Mouse (Mus musculus) C3H10T1/2 (cell line): ENCODE measurements around the gene Crtac1. TPM values are rescaled to one million over a fixed set of nuclear protein-coding genes. Genes with fewer than 3 reads are reported as not detected.

Experiments
- polyA plus RNA-seq, 2 experiments: library from polyadenylated mRNA; unstranded; fragments of >200 nt; fragmentation: generic; extraction: Trizol; gene quantifications; one replicate each; pipeline ENCODE4 v1.2.1; 2012; ENCODE audit warnings: missing spikeins in 2 of 2

The Crtac1 gene
- not detected for polyA plus RNA-seq

GRCm38 (mm10) chr19:42431485-42432190, at the start of gene Crtac1:
Crtac1 (minus strand) TSS chr19:42431783.

GRCm38 (mm10) chr19:42247519-42247918, 184.1 kb downstream of the Crtac1 start, which contains the start of gene Golga7b:
Golga7b (plus strand) TSS chr19:42247574.

Other genes with a start within 250 kb of the Crtac1 start
- under 1 TPM in 1 of 2 experiments, not detected in 1; 0.05 TPM for gene Sfrp5, start 229.5 kb downstream of the Crtac1 start, polyA plus RNA-seq
- under 1 TPM; 0.06 to 0.12 TPM for gene Golga7b, start 184.2 kb downstream of the Crtac1 start, polyA plus RNA-seq
- gene R3hcc1l, start 87.0 kb upstream of the Crtac1 start, polyA plus RNA-seq: 1 to 10 TPM in 1 of 2 experiments, under 1 TPM in 1; 0.75 to 7.7 TPM
- gene Loxl4, start 181.0 kb upstream of the Crtac1 start, polyA plus RNA-seq: 10 to 100 TPM; 11.2 to 12.6 TPM